Mouse (Mus musculus) MEL (cell line): Measurements from ENCODE around the gene Bicral. TPM values are rescaled to one million over a fixed set of nuclear protein-coding genes. Genes with fewer than 3 reads are reported as not detected.

Source experiments
- DNase-seq: peaks from one replicate; pipeline ENCODE4 v3.0.0; 2011; ENCODE audit warnings: low read depth, low spot score
- H3K27ac ChIP-seq: 2 replicates; pipeline ENCODE4 v1.5.1; 2012; ENCODE audit warnings: low read depth, mild to moderate bottlenecking, control low read depth, low read length, moderate library complexity; ENCODE audit not compliant: control insufficient read depth
- H3K27me3 ChIP-seq, 2 experiments: fragments of 150-350 bp in 1 of 2; sonication (generic) in 1 of 2; 2 replicates each; pipeline ENCODE4 v1.6.1; 2012; ENCODE audit warnings: low read length in 2 of 2, mild to moderate bottlenecking in 2 of 2, improper control_type of control experiment in 1 of 2, moderate library complexity in 1 of 2; ENCODE audit not compliant: insufficient read depth in 2 of 2, control insufficient read depth in 1 of 2
- H3K36me3 ChIP-seq, 2 experiments: 2 replicates each; pipeline ENCODE4 v1.6.1; 2012 to 2014; ENCODE audit warnings: low read length in 2 of 2, improper control_type of control experiment in 1 of 2, inconsistent platforms in 1 of 2, mild to moderate bottlenecking in 1 of 2; ENCODE audit not compliant: insufficient read depth in 2 of 2, control insufficient read depth in 1 of 2
- H3K4me1 ChIP-seq, 2 experiments: fragments of 150-350 bp in 1 of 2; sonication (generic) in 1 of 2; 2 replicates each; pipeline ENCODE4 v1.6.1; 2012; ENCODE audit warnings: low read length in 2 of 2, improper control_type of control experiment in 1 of 2, mild to moderate bottlenecking in 1 of 2; ENCODE audit not compliant: insufficient read depth in 2 of 2, control insufficient read depth in 1 of 2
- H3K4me3 ChIP-seq, 2 experiments: fragments of 150-350 bp in 1 of 2; sonication (generic) in 1 of 2; 2 replicates each; pipeline ENCODE4 v1.5.1; 2012; ENCODE audit warnings: low read depth in 2 of 2, low read length in 2 of 2, mild to moderate bottlenecking in 2 of 2, moderate library complexity in 2 of 2, control low read depth in 1 of 2, improper control_type of control experiment in 1 of 2; ENCODE audit not compliant: control insufficient read depth in 1 of 2, insufficient read depth in 1 of 2
- H3K79me2 ChIP-seq: 2 replicates; pipeline ENCODE4 v1.6.1; 2012; ENCODE audit warnings: mild to moderate bottlenecking, low read length, moderate library complexity; ENCODE audit not compliant: control insufficient read depth, poor library complexity, insufficient read depth
- H3K9ac ChIP-seq: 2 replicates; pipeline ENCODE4 v1.6.1; 2012; ENCODE audit warnings: low read depth, mild to moderate bottlenecking, control low read depth, low read length, moderate library complexity; ENCODE audit not compliant: control insufficient read depth, poor library complexity, severe bottlenecking
- H3K9me3 ChIP-seq: fragments of 150-350 bp; sonication (generic); replicated peaks from 2 replicates; pipeline ENCODE4 v1.6.1; 2012; ENCODE audit warnings: mild to moderate bottlenecking, low read length, improper control_type of control experiment, moderate library complexity; ENCODE audit not compliant: insufficient read depth
- BHLHE40 ChIP-seq: IDR thresholded peaks from 2 replicates; pipeline ENCODE4 v1.6.1; 2012; ENCODE audit warnings: low read depth, mild to moderate bottlenecking, inconsistent platforms, low read length, improper control_type of control experiment, borderline replicate concordance
- CHD1 ChIP-seq: IDR thresholded peaks from 2 replicates; pipeline ENCODE4 v1.6.1; 2012; ENCODE audit warnings: low read depth, mild to moderate bottlenecking, inconsistent platforms, low read length, improper control_type of control experiment
- CHD2 ChIP-seq: IDR thresholded peaks from 2 replicates; pipeline ENCODE4 v1.6.1; 2011; ENCODE audit warnings: low read length, improper control_type of control experiment
- E2F4 ChIP-seq: IDR thresholded peaks from 2 replicates; pipeline ENCODE4 v1.6.1; 2011; ENCODE audit warnings: low read depth, low read length, improper control_type of control experiment, borderline replicate concordance
- ELF1 ChIP-seq: IDR thresholded peaks from 2 replicates; pipeline ENCODE4 v1.6.1; 2014; ENCODE audit warnings: low read depth, mild to moderate bottlenecking, inconsistent platforms, low read length, improper control_type of control experiment, moderate library complexity
- EP300 ChIP-seq, 2 experiments: IDR thresholded peaks; 2 replicates each; pipeline ENCODE4 v1.6.1; 2011; ENCODE audit warnings: improper control_type of control experiment in 2 of 2, low read length in 2 of 2, low read depth in 1 of 2, mild to moderate bottlenecking in 1 of 2
- ETS1 ChIP-seq: IDR thresholded peaks from 2 replicates; pipeline ENCODE4 v1.6.1; 2012; ENCODE audit warnings: low read depth, mild to moderate bottlenecking, inconsistent platforms, low read length, improper control_type of control experiment, moderate library complexity
- GABPA ChIP-seq: IDR thresholded peaks from 2 replicates; pipeline ENCODE4 v1.6.1; 2012; ENCODE audit warnings: low read depth, mild to moderate bottlenecking, inconsistent platforms, low read length, improper control_type of control experiment, moderate library complexity
- GATA1 ChIP-seq: IDR thresholded peaks from 2 replicates; pipeline ENCODE4 v1.6.1; 2011; ENCODE audit warnings: low read depth, low read length, improper control_type of control experiment
- HCFC1 ChIP-seq: IDR thresholded peaks from 2 replicates; pipeline ENCODE4 v1.6.1; 2012; ENCODE audit warnings: low read depth, mild to moderate bottlenecking, inconsistent platforms, low read length, improper control_type of control experiment, moderate library complexity
- JUND ChIP-seq: IDR thresholded peaks from 2 replicates; pipeline ENCODE4 v1.6.1; 2011; ENCODE audit warnings: low read depth, mild to moderate bottlenecking, improper control_type of control experiment, low read length
- KAT2A ChIP-seq: conservative IDR thresholded peaks from 2 replicates; pipeline ENCODE4 v1.6.1; 2012; ENCODE audit warnings: low read depth, low read length, improper control_type of control experiment, inconsistent platforms
- MAX ChIP-seq: IDR thresholded peaks from 2 replicates; pipeline ENCODE4 v1.6.1; 2011; ENCODE audit warnings: low read length, improper control_type of control experiment
- MEF2A ChIP-seq: IDR thresholded peaks from 2 replicates; pipeline ENCODE4 v1.6.1; 2014; ENCODE audit warnings: low read depth, mild to moderate bottlenecking, inconsistent platforms, low read length, improper control_type of control experiment; ENCODE audit not compliant: poor library complexity, insufficient replicate concordance, severe bottlenecking; ENCODE audit errors: extremely low read depth
- MXI1 ChIP-seq: IDR thresholded peaks from 2 replicates; pipeline ENCODE4 v1.6.1; 2011; ENCODE audit warnings: mild to moderate bottlenecking, low read depth, low read length, improper control_type of control experiment
- NELFE ChIP-seq: IDR thresholded peaks from 2 replicates; pipeline ENCODE4 v1.6.1; 2011; ENCODE audit warnings: low read depth, low read length, improper control_type of control experiment
- NRF1 ChIP-seq: IDR thresholded peaks from 2 replicates; pipeline ENCODE4 v1.6.1; 2014; ENCODE audit warnings: low read depth, mild to moderate bottlenecking, inconsistent platforms, low read length, improper control_type of control experiment, moderate library complexity; ENCODE audit not compliant: poor library complexity, insufficient read depth, severe bottlenecking
- POLR2A ChIP-seq, 2 experiments: IDR thresholded peaks; 2 replicates each; pipeline ENCODE4 v1.6.1; 2011 to 2012; ENCODE audit warnings: low read length in 2 of 2, mild to moderate bottlenecking in 2 of 2, control low read depth in 1 of 2, improper control_type of control experiment in 1 of 2, low read depth in 1 of 2, moderate library complexity in 1 of 2; ENCODE audit not compliant: control insufficient read depth in 1 of 2, insufficient read depth in 1 of 2, poor library complexity in 1 of 2
- POLR2AphosphoS2 ChIP-seq: IDR thresholded peaks from 2 replicates; pipeline ENCODE4 v1.6.1; 2011; ENCODE audit warnings: low read length, improper control_type of control experiment
- RAD21 ChIP-seq: IDR thresholded peaks from 2 replicates; pipeline ENCODE4 v1.6.1; 2011; ENCODE audit warnings: mild to moderate bottlenecking, low read depth, low read length, improper control_type of control experiment
- RCOR1 ChIP-seq: IDR thresholded peaks from 2 replicates; pipeline ENCODE4 v1.6.1; 2012; ENCODE audit warnings: low read depth, mild to moderate bottlenecking, inconsistent platforms, low read length, improper control_type of control experiment
- SIN3A ChIP-seq: IDR thresholded peaks from 2 replicates; pipeline ENCODE4 v1.6.1; 2012; ENCODE audit warnings: low read length, improper control_type of control experiment, inconsistent platforms
- TAL1 ChIP-seq: IDR thresholded peaks from 2 replicates; pipeline ENCODE4 v1.6.1; 2012; ENCODE audit warnings: mild to moderate bottlenecking, inconsistent platforms, low read length, moderate library complexity, mixed read lengths
- TBP ChIP-seq: IDR thresholded peaks from 2 replicates; pipeline ENCODE4 v1.8.0; 2011; ENCODE audit warnings: low read depth, low read length, improper control_type of control experiment
- TCF12 ChIP-seq: IDR thresholded peaks from 2 replicates; pipeline ENCODE4 v1.6.1; 2014; ENCODE audit warnings: low read depth, mild to moderate bottlenecking, inconsistent platforms, low read length, improper control_type of control experiment, moderate library complexity
- USF1 ChIP-seq: IDR thresholded peaks from 2 replicates; pipeline ENCODE4 v1.6.1; 2014; ENCODE audit warnings: low read depth, mild to moderate bottlenecking, inconsistent platforms, low read length, improper control_type of control experiment, moderate library complexity
- USF2 ChIP-seq, 2 experiments: IDR thresholded peaks; 2 replicates each; pipeline ENCODE4 v1.6.1; 2011 to 2012; ENCODE audit warnings: improper control_type of control experiment in 2 of 2, low read length in 2 of 2, borderline replicate concordance in 1 of 2, inconsistent platforms in 1 of 2, low read depth in 1 of 2, mild to moderate bottlenecking in 1 of 2; ENCODE audit not compliant: insufficient read depth in 1 of 2
- ZC3H11A ChIP-seq: IDR thresholded peaks from 2 replicates; pipeline ENCODE4 v1.6.1; 2012; ENCODE audit warnings: low read depth, mild to moderate bottlenecking, inconsistent platforms, low read length, improper control_type of control experiment
- ZKSCAN1 ChIP-seq: IDR thresholded peaks from 2 replicates; pipeline ENCODE4 v1.6.1; 2012; ENCODE audit warnings: low read depth, mild to moderate bottlenecking, inconsistent platforms, low read length, improper control_type of control experiment, moderate library complexity
- ZMIZ1 ChIP-seq: IDR thresholded peaks from 2 replicates; pipeline ENCODE4 v1.6.1; 2012; ENCODE audit warnings: low read depth, mild to moderate bottlenecking, inconsistent platforms, low read length, improper control_type of control experiment, moderate library complexity
- ZNF384 ChIP-seq: IDR thresholded peaks from 2 replicates; pipeline ENCODE4 v1.6.1; 2012; ENCODE audit warnings: low read depth, mild to moderate bottlenecking, inconsistent platforms, low read length, improper control_type of control experiment
- polyA plus RNA-seq, 2 experiments: library from polyadenylated mRNA; stranded (reverse) in 1 of 2; unstranded in 1 of 2; fragments of >175 nt in 1 of 2; fragments of >200 nt in 1 of 2; gene quantifications; 2 replicates each; pipeline versions ENCODE4 v1.2.1 to v1.2.4; 2012; ENCODE audit warnings: low replicate concordance in 2 of 2, low read depth in 1 of 2; ENCODE audit not compliant: insufficient read length in 2 of 2, insufficient read depth in 1 of 2, missing spikeins in 1 of 2
- total RNA-seq: library from RNA; depleted of rRNA; stranded (reverse); fragments of 300-350 nt; gene quantifications from 2 replicates; pipeline ENCODE4 v1.2.3, GENCODE M21; 2012

Bicral gene
- total and polyA plus RNA-seq, 3 experiments, result 3.7 to 6.9 TPM; not detected in 1

DNA sequence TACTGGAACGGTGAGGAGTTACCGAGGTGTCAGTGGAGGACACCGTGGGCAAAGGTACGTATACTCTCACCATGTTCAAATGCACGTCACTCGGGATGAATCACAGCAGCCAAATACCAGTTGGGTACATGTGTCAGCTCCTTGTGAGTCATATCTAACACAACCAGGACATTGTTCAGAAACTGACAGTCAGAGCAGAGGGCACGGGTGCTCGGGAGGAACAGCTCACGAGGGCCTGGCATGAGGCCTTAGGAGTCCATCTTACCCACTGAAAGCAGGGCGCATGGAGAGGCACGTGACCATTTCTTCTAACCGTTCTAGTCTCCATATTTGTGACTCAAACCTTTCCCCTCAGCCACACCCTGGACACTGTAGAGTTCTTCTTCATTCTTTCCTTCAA lies 8.6 kb upstream of the Bicral start:
- H3K79me2 ChIP-seq, result no peaks in the 10 kb centered on the region
- H3K27me3 ChIP-seq, result no peaks in the 10 kb centered on the region
- H3K36me3 ChIP-seq, result peaks cover 0 to 14% of the 10 kb centered on the region in 2 experiments; a peak in 2 of 4 replicates
- H3K27ac ChIP-seq, result no peak overlapping the region
- no peak overlapping the region for H3K4me3 ChIP-seq
- H3K9me3 ChIP-seq, result no peaks in the 10 kb centered on the region
- H3K9ac ChIP-seq, result no peak overlapping the region
- peaks cover 5 to 26% of the 10 kb centered on the region in 2 experiments for H3K4me1 ChIP-seq
- DNase-seq, result no peak
- TF ChIP-seq ZMIZ1, result no peak
- no peak for TF ChIP-seq GABPA
- TF ChIP-seq TCF12, result no peak

DNA sequence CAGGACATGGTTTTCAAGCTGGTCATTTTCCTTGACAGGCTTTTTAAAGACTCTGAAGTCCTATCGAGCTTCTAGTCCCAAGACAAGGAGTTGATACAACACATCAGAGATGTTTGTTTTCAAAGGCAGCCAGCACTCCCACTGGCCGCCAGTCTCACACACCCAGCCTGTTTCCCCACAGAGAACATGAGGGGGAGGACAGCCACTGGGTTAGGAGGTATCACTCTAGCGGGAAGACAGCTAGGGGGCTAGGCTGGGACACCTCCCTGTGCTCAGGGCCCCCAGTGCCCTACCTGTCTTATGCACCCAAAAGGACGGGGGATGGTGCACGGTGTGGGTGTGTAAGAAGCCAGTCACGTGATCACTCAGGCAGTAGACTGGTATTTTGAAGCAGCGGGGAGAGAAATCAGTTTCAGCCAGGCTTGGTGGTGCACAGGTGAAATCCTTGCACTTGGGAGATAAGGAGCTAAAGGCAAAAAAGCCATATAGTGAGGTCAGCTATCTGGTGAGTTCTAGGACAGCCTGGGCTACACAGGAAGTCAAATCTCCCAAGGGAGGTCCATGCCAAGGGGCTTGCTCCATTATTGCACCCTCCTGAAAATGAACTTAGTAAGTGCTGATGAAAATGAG lies 6.4 kb upstream of the Bicral start:
- H3K4me3 ChIP-seq, result no peak overlapping the region
- H3K36me3 ChIP-seq, result 0 out of 4 replicates have a peak, but pooled peaks cover 0 to 2% of the 10 kb centered on the region in 2 experiments
- no peaks in the 10 kb centered on the region for H3K9me3 ChIP-seq
- H3K4me1 ChIP-seq, result peaks cover 0 to 11% of the 10 kb centered on the region in 2 experiments; a peak in 2 of 4 replicates
- H3K79me2 ChIP-seq, result no peaks in the 10 kb centered on the region
- H3K9ac ChIP-seq, result no peak overlapping the region
- no peaks in the 10 kb centered on the region for H3K27me3 ChIP-seq
- no peak overlapping the region for H3K27ac ChIP-seq
- DNase-seq, result no peak
- TF ChIP-seq ZC3H11A, result no peak
- no peak for TF ChIP-seq GABPA
- TF ChIP-seq NRF1, result no peak
- no peak for TF ChIP-seq MAX
- no peak for TF ChIP-seq ZKSCAN1
- TF ChIP-seq ETS1, result no peak
- no peak; a peak in 1 of 4 replicates for TF ChIP-seq EP300 (IDR thresholded peaks at IDR 0.05; ENCODE audit: low read depth in 1 of 2, low read length in 2 of 2)
- TF ChIP-seq RAD21, result no peak
- TF ChIP-seq ZNF384, result no peak
- no peak for TF ChIP-seq E2F4
- TF ChIP-seq MXI1, result no peak
- TF ChIP-seq TBP, result no peak
- TF ChIP-seq POLR2A (IDR thresholded peaks at IDR 0.05; ENCODE audit: control insufficient read depth in 1 of 2, insufficient read depth in 1 of 2, low read depth in 1 of 2, low read length in 2 of 2, poor library complexity in 1 of 2), result no peak
- TF ChIP-seq HCFC1, result no peak
- no peak for TF ChIP-seq CHD2
- TF ChIP-seq ZMIZ1, result no peak
- no peak for TF ChIP-seq CHD1
- TF ChIP-seq BHLHE40, result peak; percentile 38; the same call in 1 of the 2 replicates
- TF ChIP-seq USF1, result peak; percentile 82
- no peak for TF ChIP-seq USF2 (IDR thresholded peaks at IDR 0.05; ENCODE audit: borderline replicate concordance in 1 of 2, insufficient read depth in 1 of 2, low read depth in 1 of 2, low read length in 2 of 2)
- 0 out of 2 replicates have a peak, but pooled peaks have one; percentile 43 for TF ChIP-seq RCOR1
- TF ChIP-seq JUND, result no peak
- TF ChIP-seq KAT2A, result no peak
- 0 out of 2 replicates have a peak, but pooled peaks have one; percentile 40 for TF ChIP-seq GATA1
- TF ChIP-seq TAL1, result peak; percentile 71
- no peak for TF ChIP-seq ELF1
- TF ChIP-seq NELFE, result no peak
- TF ChIP-seq POLR2AphosphoS2, result no peak
- no peak for TF ChIP-seq MEF2A
- TF ChIP-seq SIN3A, result no peak
